Mouse (Mus musculus): ENCODE data around the gene Pacs2. TPM values are rescaled to one million over a fixed set of nuclear protein-coding genes. Genes with fewer than 3 reads are reported as not detected.

The Pacs2 gene
- polyA plus RNA-seq (2016; fragmentation: Nextera tagmentation; extraction: Ambion mirVana), result 11.7 and 11.8 TPM in 2 replicates

DNA sequence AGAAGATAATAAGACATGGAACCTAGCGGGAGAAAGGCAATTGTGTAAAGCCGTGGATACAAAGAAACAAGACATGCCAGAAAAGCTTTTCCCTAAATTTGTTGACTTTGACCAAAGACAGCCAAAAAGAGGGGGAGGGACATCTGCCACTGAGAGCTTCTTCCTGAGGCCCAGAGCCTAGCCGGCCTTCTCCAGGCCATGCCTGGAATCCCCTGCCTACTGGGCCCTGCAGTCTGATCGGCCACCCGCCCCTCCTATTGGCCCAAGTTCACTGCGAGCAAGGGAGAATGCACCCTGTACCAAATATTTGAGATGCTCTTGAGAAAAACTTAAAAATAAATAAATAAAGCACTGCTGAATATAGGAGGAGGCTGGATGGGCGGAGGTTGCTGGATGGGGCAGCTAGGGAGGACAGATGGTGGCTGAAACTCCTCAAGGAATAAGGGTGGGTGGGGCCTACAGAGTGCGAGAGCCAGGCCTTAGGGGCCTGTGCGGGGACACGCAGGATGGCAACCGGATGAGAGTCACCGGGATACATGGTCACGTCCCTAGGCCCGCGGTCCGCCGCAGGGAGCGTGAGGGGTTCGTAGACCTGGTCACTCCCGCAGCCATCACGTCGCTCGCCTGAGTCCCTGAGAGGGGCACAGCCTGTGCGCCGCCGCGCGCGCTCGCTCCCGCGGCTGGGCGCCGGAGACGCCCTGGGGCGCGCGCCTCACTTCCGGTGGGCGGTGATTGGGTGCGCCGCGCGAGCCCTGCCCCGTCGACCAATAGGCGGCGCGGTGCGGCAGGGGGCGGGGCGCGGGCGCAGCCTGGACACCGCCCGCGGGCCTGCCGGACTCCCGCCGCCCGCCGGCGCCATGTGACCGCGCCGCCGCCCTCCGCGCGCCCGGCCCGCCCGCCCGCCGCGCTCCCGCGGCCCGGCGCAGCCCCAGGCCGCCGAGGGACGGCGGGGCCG, at the start of gene Pacs2:
Gene Pacs2 (plus strand): TSS at position 905 of the 955 bp plus-strand sequence.
- peak; percentile 95 for DNase-seq (ENCODE audit: low spot score)
- Histone ChIP-seq H3K9me3 (replicated peaks) (no peaks in the 10 kb centered on the region), H3K4me1 (peaks cover 42% of the 10 kb centered on the region), H3K4me3 (peak within 1 kb of the TSS; percentile 91), H3K27ac (peak within 1 kb of the TSS; percentile 95), H3K36me3 (no peaks in the 10 kb centered on the region), H3K27me3 (ENCODE audit: low read depth, poor library complexity, severe bottlenecking) (no peaks in the 10 kb centered on the region)
- 10% methylated on average over 83 of the region's 85 CpGs for WGBS

DNA sequence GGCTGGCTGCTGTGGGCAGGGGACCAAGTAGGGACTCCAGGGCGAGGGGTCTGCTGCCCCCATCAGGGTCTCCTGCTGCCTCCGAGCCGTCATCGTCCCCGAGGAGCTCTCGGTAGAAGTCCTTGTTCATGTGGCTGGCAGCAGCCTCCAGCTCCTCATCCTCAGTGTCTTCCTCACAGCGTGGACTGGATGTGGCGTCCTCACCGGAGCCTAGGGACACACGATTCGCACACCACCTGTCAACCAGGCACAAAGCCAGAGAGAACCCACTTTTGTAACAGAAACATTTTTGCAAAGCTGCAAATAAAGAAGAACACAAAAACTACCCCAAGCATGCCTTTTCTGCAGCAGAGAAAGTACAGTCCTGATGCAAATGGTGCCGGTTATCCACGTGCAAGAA, 48.5 kb upstream of the Pacs2 start:
- DNase-seq (ENCODE audit: low spot score), result no peak
- no peaks in the 10 kb centered on the region for H3K27me3 ChIP-seq (ENCODE audit: low read depth, poor library complexity, severe bottlenecking)
- H3K9me3 ChIP-seq (replicated peaks), result no peaks in the 10 kb centered on the region
- peaks cover 99% of the 10 kb centered on the region for H3K36me3 ChIP-seq
- H3K27ac ChIP-seq, result no peak overlapping the region
- no peaks in the 10 kb centered on the region for H3K4me1 ChIP-seq
- no peak overlapping the region for H3K4me3 ChIP-seq
- WGBS, result 92% methylated on average over 13 of the region's 13 CpGs

DNA sequence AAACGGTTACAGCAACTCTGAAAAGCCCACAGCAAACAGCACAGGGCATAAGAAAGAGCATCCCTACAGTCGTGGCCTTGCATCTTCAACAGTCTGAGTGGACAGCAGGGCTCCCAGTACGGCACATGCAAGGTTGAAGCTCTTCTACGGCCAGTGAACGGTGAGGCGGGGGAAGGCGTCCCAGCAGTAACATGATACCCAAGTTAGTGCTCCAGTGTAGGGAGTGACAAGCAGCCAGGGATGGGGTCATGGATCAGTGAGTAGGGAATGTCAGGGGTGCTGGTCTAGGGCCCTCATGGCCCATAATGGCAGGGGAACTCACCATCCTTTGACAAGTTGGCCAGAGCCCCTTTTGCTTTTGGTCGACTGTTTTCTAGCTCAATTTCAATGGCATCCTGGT, 45.4 kb upstream of the Pacs2 start:
- H3K4me3 ChIP-seq, result no peak overlapping the region
- no peaks in the 10 kb centered on the region for H3K9me3 ChIP-seq (replicated peaks)
- H3K27me3 ChIP-seq (ENCODE audit: low read depth, poor library complexity, severe bottlenecking), result no peaks in the 10 kb centered on the region
- no peak overlapping the region for H3K27ac ChIP-seq
- no peaks in the 10 kb centered on the region for H3K4me1 ChIP-seq
- no peak for DNase-seq (ENCODE audit: low spot score)
- WGBS, result 61% methylated on average over 8 of the region's 8 CpGs
- H3K36me3 ChIP-seq, result peaks cover 99% of the 10 kb centered on the region

DNA sequence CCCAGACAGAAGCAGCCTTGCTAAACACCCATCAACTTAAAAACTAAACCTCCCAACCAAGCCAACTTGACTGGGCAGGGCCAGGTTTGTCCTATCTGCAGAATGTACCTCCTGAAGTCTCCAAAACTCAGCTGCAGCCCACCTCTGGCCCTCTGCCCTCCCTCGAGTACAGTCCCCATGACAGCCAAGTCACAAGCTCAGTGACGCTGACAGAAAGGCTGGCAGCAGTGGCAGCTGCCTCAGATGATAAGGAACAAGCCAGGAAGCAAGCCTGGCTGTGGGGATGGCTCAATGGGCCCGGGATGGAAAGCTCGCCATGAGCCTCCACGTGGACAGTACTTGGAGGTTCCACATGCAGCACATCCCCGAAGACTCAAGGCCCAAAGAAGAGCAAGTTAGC, 44.7 kb upstream of the Pacs2 start:
- H3K27me3 ChIP-seq (ENCODE audit: low read depth, poor library complexity, severe bottlenecking), result no peaks in the 10 kb centered on the region
- H3K27ac ChIP-seq, result no peak overlapping the region
- H3K9me3 ChIP-seq (replicated peaks), result no peaks in the 10 kb centered on the region
- H3K4me3 ChIP-seq, result no peak overlapping the region
- DNase-seq (ENCODE audit: low spot score), result no peak
- peaks cover 99% of the 10 kb centered on the region for H3K36me3 ChIP-seq
- WGBS, result 95% methylated on average over 6 of the region's 6 CpGs
- no peaks in the 10 kb centered on the region for H3K4me1 ChIP-seq

DNA sequence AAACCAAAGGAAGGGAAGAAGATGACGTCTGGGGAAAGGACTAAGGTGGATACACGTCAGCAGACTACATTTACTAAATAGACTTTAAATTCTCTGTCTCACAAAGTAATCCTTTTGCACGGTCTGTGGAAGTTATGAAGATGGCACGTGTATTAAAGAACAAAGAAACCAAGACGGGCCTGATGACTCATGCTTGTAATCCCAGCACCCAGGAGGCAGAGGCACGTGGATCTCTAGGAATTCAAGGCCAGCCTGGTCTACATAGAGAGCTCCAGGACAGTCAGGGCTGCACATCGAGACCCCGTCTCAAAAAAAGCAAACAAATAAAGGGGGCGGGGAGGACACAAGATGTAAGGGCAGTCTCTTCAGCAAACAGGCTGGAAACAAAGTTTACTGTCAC, 39.6 kb upstream of the Pacs2 start:
- 90% methylated on average over 9 of the region's 9 CpGs for WGBS
- no peak overlapping the region for H3K27ac ChIP-seq
- DNase-seq (ENCODE audit: low spot score), result no peak
- no peaks in the 10 kb centered on the region for H3K9me3 ChIP-seq (replicated peaks)
- peaks cover 27% of the 10 kb centered on the region for H3K4me1 ChIP-seq
- peaks cover 78% of the 10 kb centered on the region for H3K36me3 ChIP-seq
- H3K4me3 ChIP-seq, result no peak overlapping the region
- no peaks in the 10 kb centered on the region for H3K27me3 ChIP-seq (ENCODE audit: low read depth, poor library complexity, severe bottlenecking)

DNA sequence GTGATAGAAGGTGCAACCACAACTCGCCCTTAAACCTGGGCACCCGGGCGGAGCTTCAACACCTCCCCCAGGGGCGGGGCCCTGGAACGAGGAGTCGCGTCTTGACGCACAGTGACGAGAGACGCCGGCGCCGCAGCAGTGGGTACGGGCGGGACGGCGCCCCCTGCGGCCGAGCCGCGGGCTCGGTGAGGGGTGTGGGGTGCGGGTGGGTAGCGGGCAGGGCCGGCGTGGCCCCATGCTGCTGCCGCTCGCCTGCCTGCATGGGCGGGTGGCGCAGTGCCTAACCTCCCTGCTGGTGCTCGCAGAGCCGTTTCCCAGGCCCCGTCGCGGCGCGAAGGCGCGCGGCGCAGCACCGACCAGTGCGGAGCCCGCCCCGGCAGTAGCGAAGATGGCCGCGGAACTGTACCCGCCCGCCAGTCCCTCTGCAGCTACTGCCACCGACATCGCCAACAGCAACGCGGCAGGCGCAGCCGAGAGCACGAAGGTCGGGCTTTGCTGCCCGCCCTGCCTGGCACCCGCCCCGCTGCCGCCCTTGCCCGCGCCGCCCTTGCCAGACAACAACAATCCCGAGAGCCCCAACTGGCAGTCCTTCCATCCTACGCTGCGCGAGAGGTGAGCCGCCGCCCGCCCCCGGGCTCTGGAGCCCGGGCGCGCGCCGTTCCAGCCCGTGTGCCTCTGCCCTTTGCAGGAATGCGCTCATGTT, 37.8 kb upstream of the Pacs2 start, which contains the start of gene Btbd6:
Gene Btbd6 (plus strand): TSS at position 112 of the 703 bp plus-strand sequence.
- DNase-seq (ENCODE audit: low spot score), result peak; percentile 90
- Histone ChIP-seq H3K36me3 (peaks cover 79% of the 10 kb centered on the region), H3K27ac (peak within 1 kb of the TSS; percentile 95), H3K4me1 (peaks cover 27% of the 10 kb centered on the region), H3K27me3 (ENCODE audit: low read depth, poor library complexity, severe bottlenecking) (no peaks in the 10 kb centered on the region), H3K9me3 (replicated peaks) (no peaks in the 10 kb centered on the region), H3K4me3 (peak within 1 kb of the TSS; percentile 90)
- under 1% methylated on average over 80 of the region's 80 CpGs for WGBS

DNA sequence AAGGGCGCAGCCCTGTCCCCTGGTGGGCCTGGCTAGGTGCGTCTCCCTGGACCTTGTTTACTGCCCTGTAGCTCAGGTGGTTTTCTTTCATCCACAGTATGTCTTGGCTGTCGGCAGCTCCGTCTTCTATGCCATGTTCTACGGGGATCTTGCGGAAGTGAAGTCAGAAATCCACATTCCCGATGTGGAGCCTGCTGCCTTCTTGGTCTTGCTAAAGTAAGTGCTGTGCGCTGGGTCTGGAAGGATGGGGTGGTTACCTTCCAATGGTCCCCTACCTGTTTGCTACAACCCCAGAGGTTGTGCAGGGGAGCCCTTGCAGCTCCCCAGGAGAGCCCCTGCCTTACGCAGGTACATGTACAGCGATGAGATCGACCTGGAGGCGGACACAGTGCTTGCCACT, 37.2 kb upstream of the Pacs2 start:
- no peak for DNase-seq (ENCODE audit: low spot score)
- 46% methylated on average over 12 of the region's 12 CpGs for WGBS
- Histone ChIP-seq H3K4me3 (peak overlapping the region; percentile 90), H3K36me3 (peaks cover 79% of the 10 kb centered on the region), H3K4me1 (peaks cover 27% of the 10 kb centered on the region), H3K27me3 (ENCODE audit: low read depth, poor library complexity, severe bottlenecking) (no peaks in the 10 kb centered on the region), H3K27ac (peak overlapping the region; percentile 95), H3K9me3 (replicated peaks) (no peaks in the 10 kb centered on the region)

DNA sequence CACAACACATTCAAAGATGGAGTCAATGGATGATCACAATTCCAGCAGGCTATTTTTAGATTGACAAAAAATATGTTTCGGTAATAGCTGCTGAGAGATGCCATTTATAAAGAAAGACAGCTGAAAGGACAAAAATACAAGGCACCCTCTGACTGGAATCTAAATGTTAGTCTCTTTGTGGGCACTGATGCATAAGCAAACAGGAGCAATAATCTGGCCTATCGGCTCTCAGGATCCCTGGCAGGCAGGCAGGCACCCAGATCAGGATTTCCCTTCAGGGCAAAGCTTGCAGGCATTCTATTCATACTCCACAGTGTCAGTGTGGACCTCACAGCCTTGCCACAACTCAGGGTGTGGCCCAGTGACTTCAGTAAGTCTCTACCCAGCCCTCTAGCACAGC, 32.3 kb upstream of the Pacs2 start:
- H3K36me3 ChIP-seq, result peaks cover 93% of the 10 kb centered on the region
- no peak overlapping the region for H3K27ac ChIP-seq
- peaks cover 13% of the 10 kb centered on the region for H3K4me1 ChIP-seq
- no peak for DNase-seq (ENCODE audit: low spot score)
- H3K9me3 ChIP-seq (replicated peaks), result no peaks in the 10 kb centered on the region
- WGBS, result 95% methylated on average over 2 of the region's 2 CpGs
- no peak overlapping the region for H3K4me3 ChIP-seq
- H3K27me3 ChIP-seq (ENCODE audit: low read depth, poor library complexity, severe bottlenecking), result no peaks in the 10 kb centered on the region

DNA sequence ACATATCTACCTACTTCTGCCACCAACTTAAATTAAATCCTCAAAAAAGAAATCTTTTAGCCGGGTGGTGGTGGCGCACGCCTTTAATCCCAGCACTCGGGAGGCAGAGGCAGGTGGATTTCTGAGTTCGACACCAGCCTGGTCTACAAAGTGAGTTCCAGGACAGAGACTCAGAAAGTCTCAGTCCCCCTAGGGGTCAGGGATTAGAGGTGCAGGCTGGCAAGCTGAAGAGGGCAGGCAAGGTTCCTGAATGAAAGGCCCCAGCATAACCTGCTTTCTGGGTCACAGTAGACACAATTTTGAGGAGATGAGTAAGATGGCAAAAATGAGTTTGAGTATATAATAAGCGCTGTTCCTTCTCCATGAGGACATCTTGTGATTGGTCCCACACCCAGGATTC, 29.0 kb upstream of the Pacs2 start:
- no peaks in the 10 kb centered on the region for H3K9me3 ChIP-seq (replicated peaks)
- DNase-seq (ENCODE audit: low spot score), result no peak
- H3K4me3 ChIP-seq, result no peak overlapping the region
- H3K4me1 ChIP-seq, result no peaks in the 10 kb centered on the region
- no peak overlapping the region for H3K27ac ChIP-seq
- peaks cover 86% of the 10 kb centered on the region for H3K36me3 ChIP-seq
- no peaks in the 10 kb centered on the region for H3K27me3 ChIP-seq (ENCODE audit: low read depth, poor library complexity, severe bottlenecking)
- WGBS, result 92% methylated on average over 6 of the region's 6 CpGs

DNA sequence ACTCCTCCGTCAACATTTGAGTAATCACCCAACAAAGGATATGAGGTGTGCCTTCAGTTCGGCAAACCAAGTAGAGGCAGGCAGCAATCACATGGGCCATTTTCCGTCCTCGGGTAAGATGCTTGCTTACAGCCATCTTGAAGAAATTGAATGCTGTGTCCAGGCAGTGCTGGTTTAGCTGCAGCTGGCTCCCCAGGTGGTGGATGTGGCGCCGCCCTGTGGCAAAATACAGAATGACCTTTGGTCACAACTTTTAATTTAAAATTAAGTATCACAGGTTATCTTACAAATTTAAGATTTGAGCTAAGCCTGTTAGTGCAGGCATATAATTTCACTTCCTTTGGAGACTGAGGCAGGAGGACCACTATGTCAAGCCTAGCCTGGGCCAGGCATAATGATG, 26.4 kb upstream of the Pacs2 start:
- Histone ChIP-seq H3K4me1 (no peaks in the 10 kb centered on the region), H3K27ac (no peak overlapping the region), H3K4me3 (no peak overlapping the region), H3K9me3 (replicated peaks) (no peaks in the 10 kb centered on the region), H3K27me3 (ENCODE audit: low read depth, poor library complexity, severe bottlenecking) (no peaks in the 10 kb centered on the region), H3K36me3 (peaks cover 84% of the 10 kb centered on the region)
- peak; percentile 55 for DNase-seq (ENCODE audit: low spot score)
- WGBS, result 78% methylated on average over 6 of the region's 6 CpGs

DNA sequence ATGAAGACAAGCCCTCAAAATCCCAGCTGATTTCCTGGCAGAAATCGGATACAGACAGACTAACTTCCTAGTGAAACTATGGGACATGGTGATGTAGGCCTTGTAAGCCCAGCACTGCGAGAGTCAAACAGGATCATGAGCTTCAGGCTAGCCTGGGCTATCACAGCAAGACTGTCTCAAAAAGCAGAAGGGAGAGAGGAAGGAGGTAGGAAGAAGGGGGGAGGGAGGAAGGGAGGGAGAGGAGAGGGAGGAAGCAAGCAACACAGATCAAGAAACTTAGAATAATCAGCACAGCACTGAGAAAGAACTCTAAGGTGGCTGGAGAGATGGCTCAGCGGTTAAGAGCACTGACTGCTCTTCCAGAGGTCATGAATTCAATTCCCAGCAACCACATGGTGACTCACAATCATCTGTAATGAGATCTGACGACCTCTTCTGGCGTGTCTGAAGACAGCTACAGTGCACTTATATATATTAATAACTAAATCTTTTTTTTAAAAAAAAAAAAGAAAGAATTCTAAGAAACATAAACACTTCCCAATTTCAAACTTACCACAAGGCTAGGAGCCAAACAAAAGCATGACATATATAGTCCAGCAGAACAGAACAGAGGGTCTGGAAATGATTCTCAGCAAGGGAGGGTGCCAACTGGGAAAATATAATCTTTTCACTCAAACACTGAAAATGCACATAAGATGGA, 23.5 kb upstream of the Pacs2 start:
- no peak for DNase-seq (ENCODE audit: low spot score)
- no peaks in the 10 kb centered on the region for H3K27me3 ChIP-seq (ENCODE audit: low read depth, poor library complexity, severe bottlenecking)
- no peaks in the 10 kb centered on the region for H3K9me3 ChIP-seq (replicated peaks)
- H3K4me1 ChIP-seq, result no peaks in the 10 kb centered on the region
- WGBS, result 91% methylated on average over 5 of the region's 5 CpGs
- no peak overlapping the region for H3K4me3 ChIP-seq
- no peak overlapping the region for H3K27ac ChIP-seq
- peaks cover 79% of the 10 kb centered on the region for H3K36me3 ChIP-seq

DNA sequence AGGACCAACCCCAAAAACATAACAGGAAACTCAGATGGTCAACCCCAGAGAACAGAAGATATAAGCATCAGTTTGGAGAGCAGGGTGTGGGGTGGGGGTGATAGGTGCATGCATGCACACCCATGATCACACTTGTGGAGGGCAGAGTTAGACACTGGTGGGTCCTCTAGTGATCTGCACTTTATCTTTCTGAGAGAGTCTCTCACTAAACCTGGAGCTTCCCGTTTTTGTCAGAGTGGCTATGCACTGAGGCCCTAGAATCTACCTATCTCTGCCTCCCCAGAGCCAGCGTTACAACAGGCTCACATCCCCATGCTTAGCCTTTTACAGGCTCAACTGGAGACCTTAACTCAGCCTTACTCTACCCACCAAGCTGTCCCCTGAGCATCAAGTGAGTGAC, 22.9 kb upstream of the Pacs2 start:
- no peaks in the 10 kb centered on the region for H3K4me1 ChIP-seq
- no peak overlapping the region for H3K4me3 ChIP-seq
- no peaks in the 10 kb centered on the region for H3K27me3 ChIP-seq (ENCODE audit: low read depth, poor library complexity, severe bottlenecking)
- 85% methylated on average over 2 of the region's 2 CpGs for WGBS
- H3K27ac ChIP-seq, result no peak overlapping the region
- H3K36me3 ChIP-seq, result peaks cover 79% of the 10 kb centered on the region
- no peaks in the 10 kb centered on the region for H3K9me3 ChIP-seq (replicated peaks)
- DNase-seq (ENCODE audit: low spot score), result no peak

Measured in limb, embryonic 10.5 days (tissue).